Mouse (Mus musculus) small intestine, adult 2 months (tissue): ENCODE measurements at regions not wholly inside any gene's neighbourhood (a gene's known extent, or its start where the extent isn't known, plus 50 kb on each side); places are given as distances from the start of the nearest gene placed in this dataset.

ENCODE experiments used
- H3K27ac ChIP-seq: fragments of 200-500 bp; 2 replicates; pipeline ENCODE4 v1.5.1; 2012; ENCODE audit warnings: low read depth, low read length, control low read depth, inconsistent platforms; ENCODE audit not compliant: insufficient read depth
- H3K27me3 ChIP-seq: fragments of 200-500 bp; 2 replicates; pipeline ENCODE4 v1.6.1; 2012; ENCODE audit warnings: mild to moderate bottlenecking, moderate library complexity, low read length, inconsistent platforms; ENCODE audit not compliant: control insufficient read depth, insufficient read depth
- H3K36me3 ChIP-seq: fragments of 200-500 bp; 2 replicates; pipeline ENCODE4 v1.6.1; 2012; ENCODE audit warnings: mild to moderate bottlenecking, low read length, control low read depth, inconsistent platforms; ENCODE audit not compliant: control insufficient read depth, insufficient read depth
- H3K4me1 ChIP-seq: fragments of 200-500 bp; 2 replicates; pipeline ENCODE4 v1.6.1; 2012; ENCODE audit warnings: low read length, inconsistent platforms, mixed read lengths; ENCODE audit not compliant: control insufficient read depth, insufficient read depth, insufficient read length
- H3K4me3 ChIP-seq: fragments of 200-500 bp; 2 replicates; pipeline ENCODE4 v1.5.1; 2012; ENCODE audit warnings: low read depth, mild to moderate bottlenecking, control low read depth, inconsistent platforms, low read length, moderate library complexity
- CTCF ChIP-seq: fragments of 200-500 bp; IDR thresholded peaks from 2 replicates; pipeline ENCODE4 v1.5.1; 2012; ENCODE audit warnings: low read depth, mild to moderate bottlenecking, control low read depth, inconsistent platforms, low read length, moderate library complexity, mixed read lengths; ENCODE audit not compliant: insufficient replicate concordance, insufficient read length; ENCODE audit errors: extremely low read depth
- POLR2A ChIP-seq: fragments of 200-500 bp; IDR thresholded peaks from 2 replicates; pipeline ENCODE4 v1.6.1; 2012; ENCODE audit warnings: low read depth, mild to moderate bottlenecking, control low read depth, inconsistent platforms, low read length, moderate library complexity
- WGBS: fragments of 180-500 bp; shearing (Covaris S2); methylation state at CpG from one replicate; pipeline ENCODE4 v1.1.7; 2018; 5-methylcytosine and 5-hydroxymethylcytosine counted together

- Histone ChIP-seq H3K4me1 (no peaks in the 10 kb centered on the region), H3K36me3 (no peaks in the 10 kb centered on the region), H3K27me3 (no peaks in the 10 kb centered on the region), H3K4me3 (no peak overlapping the region), H3K27ac (no peak overlapping the region)
- no peak for TF ChIP-seq POLR2A
- no peak for TF ChIP-seq CTCF
- 83% methylated on average over 6 of the region's 6 CpGs for WGBS
These were observed 117.3 kb upstream of the Kit start for GRCm38 (mm10) chr5:75457403-75457802.

- 77% methylated on average over 7 of the region's 7 CpGs for WGBS
- TF ChIP-seq CTCF (no peak), POLR2A (no peak)
- no peaks in the 10 kb centered on the region for H3K4me1 ChIP-seq
- no peaks in the 10 kb centered on the region for H3K27me3 ChIP-seq
- H3K4me3 ChIP-seq: no peak overlapping the region
- no peak overlapping the region for H3K27ac ChIP-seq
- H3K36me3 ChIP-seq: no peaks in the 10 kb centered on the region
These were observed 116.4 kb upstream of the Kit start for GRCm38 (mm10) chr5:75458317-75458716.

- Histone ChIP-seq H3K4me3 (no peak overlapping the region), H3K27ac (no peak overlapping the region), H3K4me1 (no peaks in the 10 kb centered on the region), H3K36me3 (no peaks in the 10 kb centered on the region), H3K27me3 (no peaks in the 10 kb centered on the region)
- WGBS: 56% methylated on average over 3 of the region's 3 CpGs
- TF ChIP-seq POLR2A: no peak
- TF ChIP-seq CTCF: no peak
These were observed 114.9 kb upstream of the Kit start for GRCm38 (mm10) chr5:75459758-75460354.

GRCm38 (mm10) chr5:75460414-75461025 lies 114.2 kb upstream of the Kit start:
- TF ChIP-seq CTCF (no peak), POLR2A (no peak)
- Histone ChIP-seq H3K4me1 (no peaks in the 10 kb centered on the region), H3K36me3 (no peaks in the 10 kb centered on the region), H3K4me3 (no peak overlapping the region), H3K27ac (no peak overlapping the region), H3K27me3 (no peaks in the 10 kb centered on the region)
- WGBS: 67% methylated on average over 9 of the region's 9 CpGs

GRCm38 (mm10) chr5:75461368-75461767 lies 113.3 kb upstream of the Kit start:
- Histone ChIP-seq H3K4me3 (no peak overlapping the region), H3K36me3 (no peaks in the 10 kb centered on the region), H3K27me3 (no peaks in the 10 kb centered on the region), H3K27ac (no peak overlapping the region), H3K4me1 (no peaks in the 10 kb centered on the region)
- TF ChIP-seq CTCF (no peak), POLR2A (no peak)
- WGBS: 84% methylated on average over 5 of the region's 5 CpGs

- 54% methylated on average over 4 of the region's 4 CpGs for WGBS
- no peak overlapping the region for H3K4me3 ChIP-seq
- H3K36me3 ChIP-seq: no peaks in the 10 kb centered on the region
- H3K27ac ChIP-seq: no peak overlapping the region
- no peaks in the 10 kb centered on the region for H3K27me3 ChIP-seq
- TF ChIP-seq POLR2A (no peak), CTCF (no peak)
- no peaks in the 10 kb centered on the region for H3K4me1 ChIP-seq
These were observed 111.1 kb upstream of the Kit start for GRCm38 (mm10) chr5:75463591-75463990.

- H3K27ac ChIP-seq: no peak overlapping the region
- 81% methylated on average over 7 of the region's 7 CpGs for WGBS
- no peaks in the 10 kb centered on the region for H3K27me3 ChIP-seq
These were observed 109.0 kb upstream of the Kit start for GRCm38 (mm10) chr5:75465701-75466100.

GRCm38 (mm10) chr5:75466941-75467340 lies 107.8 kb upstream of the Kit start:
- Histone ChIP-seq H3K4me3 (no peak overlapping the region), H3K27ac (no peak overlapping the region), H3K36me3 (no peaks in the 10 kb centered on the region), H3K27me3 (no peaks in the 10 kb centered on the region), H3K4me1 (no peaks in the 10 kb centered on the region)
- no peak for TF ChIP-seq POLR2A
- TF ChIP-seq CTCF: no peak
- 68% methylated on average over 4 of the region's 4 CpGs for WGBS

More at GRCm38 (mm10) chr5:75465701-75466100, 109.0 kb upstream of the Kit start:
- H3K36me3 ChIP-seq: no peaks in the 10 kb centered on the region
- H3K4me3 ChIP-seq: no peak overlapping the region
- TF ChIP-seq CTCF: no peak
- TF ChIP-seq POLR2A: no peak
- no peaks in the 10 kb centered on the region for H3K4me1 ChIP-seq
